Mouse (Mus musculus) forebrain, embryonic 16.5 days (tissue): ENCODE data around the gene Zranb2. TPM values are rescaled to one million over a fixed set of nuclear protein-coding genes. Genes with fewer than 3 reads are reported as not detected.

Source experiments
- microRNA counts: library from miRNA; unstranded; fragments of <30 nt; microRNA quantifications from one replicate; lab custom pipeline; 2016
- microRNA-seq: library from miRNA; unstranded; fragments of <30 nt; microRNA quantifications from one replicate; pipeline ENCODE4, GENCODE M21; 2017
- polyA plus RNA-seq: library from polyadenylated mRNA; unstranded; fragments of >200 nt; fragmentation: Nextera tagmentation; extraction: Ambion mirVana; gene quantifications from 2 replicates; pipeline ENCODE4 v1.2.1, GENCODE M21; 2015

The Zranb2 gene
- polyA plus RNA-seq, 1 experiment from 2014 or later: 115 TPM

MicroRNAs within 50 kb of the gene (microRNA counts, 519-probe panel; counts per million panel counts)
- 2,462 counts per million, percentile 59 among the panel's probes with 10 or more counts for microRNA mmu-miR-186 (lab: Ali Mortazavi, UCI)

Small RNAs within 50 kb of the gene (microRNA-seq; reads per million reads assigned to microRNA genes)
- 745 reads per million, percentile 77 among the genes with 10 or more reads in this experiment for gene Mir186

Other genes starting within 250 kb of the Zranb2 start
- 3.8 and 4.3 TPM in 2 replicates for gene Ptger3, start 32.7 kb downstream of the Zranb2 start, polyA plus RNA-seq